Mouse (Mus musculus) cerebral cortex, adult 2 months (tissue): Measurements from ENCODE around the gene Alx3.

ENCODE experiments used
- WGBS: fragments of 180-500 bp; shearing (Covaris S2); methylation state at CpG from one replicate; pipeline ENCODE4 v1.1.7; 2018; 5-methylcytosine and 5-hydroxymethylcytosine counted together

The Alx3 gene

DNA sequence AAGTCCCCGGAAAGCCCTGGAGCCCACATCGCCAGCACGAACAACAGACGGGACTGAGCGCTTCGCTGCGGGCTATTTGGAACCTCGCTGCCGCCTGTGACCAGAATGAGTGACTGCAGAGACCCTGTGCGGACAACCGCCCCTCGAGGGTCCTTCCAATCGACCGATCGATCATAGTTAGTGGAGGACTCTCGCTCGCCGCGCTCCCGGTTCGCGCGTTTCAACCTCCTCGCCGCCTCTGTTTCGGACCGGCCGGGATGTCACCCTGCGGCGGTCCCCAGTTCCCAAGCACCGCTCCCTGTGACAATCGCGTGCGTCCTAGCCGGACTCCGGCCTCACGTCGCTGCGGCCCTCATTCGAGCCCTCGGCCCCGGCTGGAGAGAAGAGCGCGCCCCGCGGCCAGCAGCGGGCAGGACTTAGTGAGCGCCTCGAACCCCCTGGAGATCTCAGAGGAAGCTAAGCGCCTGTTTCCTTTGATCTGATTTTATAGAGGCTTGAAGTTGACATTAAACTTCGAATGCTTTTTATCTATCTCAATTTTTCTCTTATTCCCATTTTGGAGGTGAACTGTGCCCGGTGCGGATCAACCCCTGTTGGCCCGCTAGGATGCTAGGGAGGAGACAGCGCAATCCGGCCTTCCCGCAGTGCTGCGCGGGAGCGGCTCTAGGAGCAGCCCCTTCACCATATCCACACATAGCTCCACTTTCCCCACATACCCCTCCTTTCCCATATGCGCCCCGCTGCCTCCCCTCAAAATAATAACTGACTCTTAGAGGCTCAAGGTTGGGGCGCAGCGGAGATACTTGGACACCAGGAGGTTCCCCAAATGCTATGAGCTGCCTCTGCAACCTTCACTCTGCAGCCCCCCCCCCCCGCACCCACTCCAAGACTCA, 11.7 kb upstream of the Alx3 start:
- WGBS, result 4% methylated on average over 65 of the region's 65 CpGs

GRCm38 (mm10) chr3:107583893-107584292, 10.9 kb upstream of the Alx3 start:
- WGBS, result 39% methylated on average over 1 of the region's 1 CpGs

- WGBS, result 78% methylated on average over 6 of the region's 6 CpGs
Observed at GRCm38 (mm10) chr3:107586504-107586903, 8.3 kb upstream of the Alx3 start.

DNA sequence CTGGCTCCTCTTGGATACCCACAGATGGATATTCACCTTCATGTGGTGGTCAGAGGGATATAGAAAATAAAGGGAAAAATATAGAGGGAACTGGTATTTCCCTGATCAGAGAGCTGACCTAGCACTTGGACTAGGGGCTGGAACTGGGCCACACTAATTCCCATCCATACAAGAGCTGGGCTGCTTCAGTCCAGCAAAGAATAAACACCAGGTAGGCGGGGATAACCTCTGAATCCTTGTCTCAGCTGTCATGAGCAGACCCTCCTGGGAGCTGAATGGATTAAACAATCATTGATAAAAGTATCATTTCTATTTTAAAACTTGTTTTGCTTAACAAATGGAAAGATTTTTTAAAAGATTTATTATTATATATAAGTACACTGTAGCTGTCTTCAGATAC, 3.2 kb upstream of the Alx3 start:
- WGBS, result 83% methylated on average over 1 of the region's 1 CpGs

DNA sequence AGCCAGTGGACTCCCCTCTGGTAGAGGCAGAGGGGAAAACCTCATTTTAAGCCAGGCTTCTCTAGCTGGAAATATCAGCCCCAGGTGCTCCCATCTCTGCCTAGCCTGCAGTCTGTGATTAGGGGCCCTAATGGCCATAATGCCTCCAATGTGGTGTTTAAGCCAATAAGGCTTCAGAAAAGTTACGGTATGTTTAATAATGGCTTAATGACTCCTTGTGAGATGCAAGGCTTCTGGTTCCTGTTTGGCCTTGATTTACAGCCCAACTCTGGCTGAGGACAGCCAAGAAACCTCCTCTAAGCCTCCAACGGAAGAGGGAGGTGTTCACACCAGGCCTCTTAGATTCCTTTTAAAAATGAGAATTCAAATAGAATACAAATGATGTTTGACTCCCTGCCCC, 1.2 kb upstream of the Alx3 start:
- 87% methylated on average over 2 of the region's 2 CpGs for WGBS

DNA sequence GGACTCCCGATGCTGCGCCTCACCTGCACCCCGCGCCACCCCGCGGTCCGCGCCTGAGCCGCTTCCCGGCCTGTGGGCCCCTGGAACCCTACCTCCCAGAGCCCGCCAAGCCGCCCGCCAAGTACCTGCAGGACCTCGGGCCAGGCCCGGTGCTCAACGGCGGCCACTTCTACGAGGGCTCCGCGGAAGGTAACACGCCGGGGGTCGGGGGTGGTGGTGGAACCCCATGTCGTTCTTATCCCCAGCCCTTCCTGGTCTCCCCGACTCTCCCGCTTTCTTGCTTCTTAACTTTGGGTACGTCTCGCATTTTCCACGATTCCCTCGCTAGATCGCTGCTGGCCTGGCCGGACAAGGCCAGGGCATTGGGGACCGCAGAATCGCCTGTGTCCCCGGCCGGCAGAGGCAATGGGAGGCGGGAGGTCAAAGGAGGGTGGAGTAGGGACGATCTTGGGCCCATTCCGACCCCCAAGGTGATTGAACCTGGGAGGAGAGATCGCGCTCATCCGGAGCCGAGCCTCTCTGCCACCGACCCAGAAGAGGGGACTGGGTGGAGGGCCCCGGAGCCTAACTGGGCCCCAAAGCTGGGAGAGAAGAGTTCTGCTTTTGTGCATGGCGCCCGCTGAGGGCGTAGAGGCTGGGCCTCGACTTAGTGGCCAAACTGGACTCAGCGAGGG, 570 bp downstream of the Alx3 start:
- WGBS, result 4% methylated on average over 50 of the region's 50 CpGs

DNA sequence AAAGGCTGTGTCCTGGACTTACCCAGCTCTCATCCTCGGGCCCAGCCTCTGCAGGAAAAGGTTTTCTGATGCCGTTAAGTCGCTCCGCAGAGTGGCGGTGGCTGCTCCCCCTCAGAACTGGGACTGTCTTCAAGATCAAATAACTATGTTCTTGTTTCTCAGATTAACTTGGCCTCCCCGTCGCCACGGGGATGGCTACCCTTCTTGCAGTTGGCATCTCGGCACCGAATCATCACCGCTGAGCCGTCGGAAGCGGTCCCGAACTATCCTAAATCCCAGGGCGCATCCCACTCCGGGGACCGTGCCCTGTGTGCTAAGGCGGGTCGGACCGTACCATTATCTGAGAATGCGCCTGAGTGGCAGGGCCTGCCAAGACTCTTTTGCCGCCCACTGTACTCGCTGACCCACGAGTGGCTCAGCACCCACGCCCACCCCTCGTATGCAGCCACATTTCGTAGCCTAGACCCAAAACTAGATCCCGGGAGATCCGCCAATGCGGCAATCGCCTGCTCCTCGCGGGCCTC, 1.2 kb downstream of the Alx3 start:
- WGBS, result 4% methylated on average over 34 of the region's 34 CpGs

DNA sequence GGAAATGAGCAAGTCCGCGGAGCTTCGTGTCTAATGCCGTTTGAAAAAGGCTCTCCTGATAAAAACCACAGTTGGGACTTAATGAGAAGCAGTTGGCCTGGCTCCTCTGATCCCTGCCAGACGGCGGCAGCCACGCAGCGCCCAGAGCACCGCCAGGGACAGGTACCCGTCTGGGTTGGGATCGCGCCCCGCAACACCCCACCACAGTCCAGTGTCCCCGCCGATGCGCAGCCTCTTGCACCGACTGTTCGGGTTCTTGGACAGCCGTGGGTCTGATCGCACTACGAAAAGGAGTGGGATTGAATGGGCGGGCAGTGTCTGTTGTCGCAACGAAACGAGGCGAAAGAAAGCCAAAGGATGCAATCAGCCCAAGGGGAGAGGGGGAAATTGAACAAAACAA, 1.7 kb downstream of the Alx3 start:
- 2% methylated on average over 26 of the region's 26 CpGs for WGBS

DNA sequence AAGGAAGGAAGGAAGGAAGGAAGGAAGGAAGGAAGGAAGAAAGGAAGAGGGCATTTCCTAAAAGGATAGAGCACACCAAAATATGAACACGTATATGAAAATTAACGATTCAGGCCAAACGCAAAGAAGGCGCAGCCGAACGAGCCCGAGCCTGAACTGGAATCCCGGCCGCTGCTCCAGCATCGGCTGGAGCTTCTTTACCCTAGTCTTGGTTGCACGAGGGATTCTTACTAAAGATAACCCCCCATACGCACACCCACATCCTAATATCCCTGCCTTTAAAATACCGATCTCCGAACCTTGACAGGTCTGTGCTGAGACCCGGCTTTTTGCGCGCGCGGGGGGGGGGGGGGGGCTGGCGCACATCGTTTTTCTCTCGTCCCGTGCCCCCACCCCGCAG, 2.3 kb downstream of the Alx3 start:
- 7% methylated on average over 24 of the region's 24 CpGs for WGBS

DNA sequence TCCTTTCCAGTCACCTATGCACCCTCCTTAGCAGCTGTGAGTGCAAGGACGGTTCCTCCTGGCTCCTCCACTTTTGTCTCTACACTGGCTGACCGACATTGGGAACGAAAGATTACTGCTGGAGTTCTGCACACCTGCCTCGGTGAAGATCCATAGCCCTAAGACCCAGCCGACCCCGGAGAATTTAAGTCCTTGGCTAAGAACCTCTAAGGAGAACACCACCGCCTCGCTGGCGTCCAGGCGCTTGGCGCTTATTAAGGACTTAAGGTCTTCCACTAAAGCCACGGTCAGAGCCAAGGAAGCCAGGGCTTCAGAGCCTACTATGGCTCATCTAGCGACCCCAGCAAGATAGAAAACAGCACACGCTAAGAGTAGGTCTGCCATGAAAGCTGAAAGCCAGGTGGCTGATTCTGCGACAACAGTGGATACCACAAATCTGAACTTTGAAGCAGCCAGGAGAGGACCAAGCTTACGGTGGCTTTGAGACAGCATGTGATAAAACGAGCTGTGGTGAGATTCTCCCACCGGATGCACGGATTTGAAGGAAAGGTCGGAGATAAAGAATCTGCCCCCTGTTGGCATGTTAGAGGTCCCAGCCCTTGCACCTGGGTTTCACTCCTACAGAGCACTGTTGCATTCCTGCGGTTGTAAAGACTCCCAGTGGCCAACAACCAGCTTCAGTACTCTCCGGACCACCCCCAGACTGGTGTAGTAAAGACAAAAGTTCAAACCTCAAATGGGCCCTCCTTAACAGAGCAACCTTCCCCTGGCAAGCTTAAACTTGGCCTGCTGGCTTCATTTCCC, 3.0 kb downstream of the Alx3 start:
- 39% methylated on average over 22 of the region's 22 CpGs for WGBS

GRCm38 (mm10) chr3:107600127-107600526, 5.3 kb downstream of the Alx3 start:
- 73% methylated on average over 6 of the region's 6 CpGs for WGBS

GRCm38 (mm10) chr3:107605304-107605703, 10.5 kb downstream of the Alx3 start:
- WGBS, result 18% methylated on average over 4 of the region's 4 CpGs

DNA sequence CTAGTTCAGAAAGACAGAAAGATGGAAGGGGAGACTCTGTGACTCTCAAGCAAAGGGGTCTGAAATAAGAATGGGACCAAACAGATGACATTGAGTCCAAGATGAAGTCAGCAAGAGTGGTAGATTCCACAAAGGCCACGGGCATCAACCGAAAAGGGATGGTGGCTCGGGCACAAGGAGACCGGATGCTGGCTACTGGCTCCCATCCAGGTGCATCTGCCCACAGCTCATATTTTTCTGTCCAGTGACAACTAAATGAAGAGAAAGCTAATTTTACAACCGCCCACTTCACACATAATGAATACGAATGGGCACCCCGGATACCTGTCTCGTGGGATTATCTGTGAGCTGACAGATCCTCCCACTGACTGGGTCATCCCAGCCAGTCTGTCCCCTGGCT, 12.4 kb downstream of the Alx3 start:
- WGBS, result 76% methylated on average over 8 of the region's 8 CpGs

- WGBS, result 87% methylated on average over 4 of the region's 4 CpGs
Observed at GRCm38 (mm10) chr3:107608808-107609207, 14.0 kb downstream of the Alx3 start.

- WGBS, result 62% methylated on average over 3 of the region's 3 CpGs
Observed at GRCm38 (mm10) chr3:107609376-107609775, 14.5 kb downstream of the Alx3 start.

GRCm38 (mm10) chr3:107611394-107611793, 16.6 kb downstream of the Alx3 start:
- 78% methylated on average over 4 of the region's 4 CpGs for WGBS

- WGBS, result 79% methylated on average over 11 of the region's 11 CpGs
Observed at GRCm38 (mm10) chr3:107612902-107613525, 18.2 kb downstream of the Alx3 start.

- WGBS, result 85% methylated on average over 3 of the region's 3 CpGs
Observed at GRCm38 (mm10) chr3:107617800-107618199, 23.0 kb downstream of the Alx3 start.

GRCm38 (mm10) chr3:107619911-107620310, 25.1 kb downstream of the Alx3 start:
- 74% methylated on average over 6 of the region's 6 CpGs for WGBS

- WGBS, result 93% methylated on average over 21 of the region's 21 CpGs
Observed at GRCm38 (mm10) chr3:107621286-107622075, 26.6 kb downstream of the Alx3 start.

DNA sequence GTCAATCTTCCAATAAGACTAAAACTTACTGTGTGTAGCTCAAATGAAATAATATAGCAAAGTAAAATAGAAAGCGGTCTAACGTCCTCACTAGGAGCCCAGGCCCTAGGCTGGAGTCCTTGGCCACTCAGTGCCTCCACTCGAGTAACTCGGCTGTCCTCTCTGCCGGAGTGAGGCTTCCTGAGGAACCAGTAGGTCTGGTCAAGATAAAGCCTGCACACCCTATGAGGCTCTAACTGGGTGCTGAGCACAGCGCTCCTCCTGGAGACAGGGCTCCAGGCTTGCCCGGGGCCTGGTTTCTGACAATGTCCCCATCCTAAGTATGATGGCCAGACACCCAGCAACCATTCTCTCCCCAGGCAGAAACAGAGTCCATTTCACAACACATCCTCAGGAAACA, 27.7 kb downstream of the Alx3 start:
- 94% methylated on average over 7 of the region's 7 CpGs for WGBS
